Mouse (Mus musculus): Measurements from ENCODE around the gene Cdk11b. TPM values are rescaled to one million over a fixed set of nuclear protein-coding genes. Genes with fewer than 3 reads are reported as not detected.
"Not testable (repeated sequence)": the region's sequence is repeated elsewhere in the genome, so short reads cannot be mapped to it uniquely, and the experiment has no call there.

Cdk11b gene
- total RNA-seq, 2 experiments from 2014 or later: 41.1 to 47.3 TPM

- DNase-seq (ENCODE audit: extremely low spot score in 1 of 2, low spot score in 1 of 2): no peak
Observed at GRCm38 (mm10) chr4:155660641-155661040, 36.0 kb downstream of the Cdk11b start.

GRCm38 (mm10) chr4:155666903-155667302, 42.2 kb downstream of the Cdk11b start:
- DNase-seq (ENCODE audit: extremely low spot score in 1 of 2, low spot score in 1 of 2): no peak

- peak; percentile 90 to 98 for DNase-seq (ENCODE audit: extremely low spot score in 1 of 2, low spot score in 1 of 2)
Observed at GRCm38 (mm10) chr4:155668689-155669597, 44.3 kb downstream of the Cdk11b start, which contains the start of gene Mib2. Gene Mib2 (minus strand): TSS chr4:155669198.

DNA sequence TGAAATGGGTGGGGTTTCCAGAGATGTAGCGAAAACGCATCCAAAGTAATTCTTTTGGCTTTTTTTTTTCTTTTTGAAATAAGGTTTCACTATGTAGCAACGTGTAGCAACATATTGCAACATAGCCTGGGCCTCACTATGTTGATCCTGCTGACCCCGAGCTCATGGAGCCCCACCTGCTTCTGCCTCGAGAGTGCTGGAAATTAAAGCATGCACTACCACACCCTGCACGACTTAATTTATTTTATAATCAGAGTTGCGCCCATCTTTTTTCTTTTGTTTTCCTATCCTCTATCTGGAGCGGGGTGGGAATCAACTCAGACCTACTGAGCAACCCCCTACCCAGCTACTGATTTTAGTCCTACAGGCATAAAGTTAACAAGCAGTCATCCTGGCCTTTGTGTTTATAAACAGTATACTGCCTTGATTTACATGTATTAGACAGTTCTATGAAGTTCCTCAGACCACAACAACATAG, 45.0 kb downstream of the Cdk11b start:
- no peak for DNase-seq (ENCODE audit: extremely low spot score in 1 of 2, low spot score in 1 of 2)

DNA sequence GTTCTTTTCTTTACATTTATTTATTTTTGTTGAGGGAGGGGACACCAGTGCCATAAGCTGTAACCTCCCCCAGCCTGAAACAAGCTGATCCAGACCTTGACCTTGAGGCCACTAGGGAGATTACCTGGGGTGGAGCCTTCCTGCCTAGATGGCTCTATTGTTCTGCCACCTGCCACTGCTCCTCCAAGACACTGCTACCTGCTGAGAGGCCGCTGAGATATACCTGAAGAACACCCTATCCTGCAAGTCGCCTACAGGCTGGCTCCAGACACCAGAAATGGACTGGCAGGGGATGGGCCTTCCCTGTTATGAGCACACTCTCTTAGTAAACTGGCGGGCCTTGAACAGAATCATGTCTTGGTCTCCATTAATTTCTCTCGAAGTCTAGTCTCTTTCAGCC, 45.6 kb downstream of the Cdk11b start:
- DNase-seq (ENCODE audit: extremely low spot score in 1 of 2, low spot score in 1 of 2): not testable (repeated sequence)

DNA sequence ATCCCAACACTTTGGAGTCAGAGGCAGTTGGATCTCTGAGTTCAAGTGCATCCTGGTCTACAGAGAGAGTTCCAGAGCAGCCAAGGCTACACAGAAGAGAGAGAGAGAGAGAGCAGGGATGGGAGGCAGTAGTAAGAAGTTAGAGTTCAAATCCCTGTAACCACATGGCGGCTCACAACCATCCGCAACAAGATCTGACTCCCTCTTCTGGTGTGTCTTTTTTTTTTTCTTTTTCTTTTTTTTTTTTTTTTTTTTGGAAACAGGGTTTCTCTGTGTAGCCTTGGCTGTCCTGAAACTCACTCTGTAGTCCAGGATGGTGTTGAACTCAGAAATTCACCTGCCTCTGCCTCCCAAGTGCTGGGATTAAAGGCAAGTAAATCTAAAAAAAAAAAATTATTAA, 47.4 kb downstream of the Cdk11b start:
- no peak for DNase-seq (ENCODE audit: extremely low spot score in 1 of 2, low spot score in 1 of 2)

- no peak for DNase-seq (ENCODE audit: extremely low spot score in 1 of 2, low spot score in 1 of 2)
Observed at GRCm38 (mm10) chr4:155675991-155676390, 51.3 kb downstream of the Cdk11b start.

DNA sequence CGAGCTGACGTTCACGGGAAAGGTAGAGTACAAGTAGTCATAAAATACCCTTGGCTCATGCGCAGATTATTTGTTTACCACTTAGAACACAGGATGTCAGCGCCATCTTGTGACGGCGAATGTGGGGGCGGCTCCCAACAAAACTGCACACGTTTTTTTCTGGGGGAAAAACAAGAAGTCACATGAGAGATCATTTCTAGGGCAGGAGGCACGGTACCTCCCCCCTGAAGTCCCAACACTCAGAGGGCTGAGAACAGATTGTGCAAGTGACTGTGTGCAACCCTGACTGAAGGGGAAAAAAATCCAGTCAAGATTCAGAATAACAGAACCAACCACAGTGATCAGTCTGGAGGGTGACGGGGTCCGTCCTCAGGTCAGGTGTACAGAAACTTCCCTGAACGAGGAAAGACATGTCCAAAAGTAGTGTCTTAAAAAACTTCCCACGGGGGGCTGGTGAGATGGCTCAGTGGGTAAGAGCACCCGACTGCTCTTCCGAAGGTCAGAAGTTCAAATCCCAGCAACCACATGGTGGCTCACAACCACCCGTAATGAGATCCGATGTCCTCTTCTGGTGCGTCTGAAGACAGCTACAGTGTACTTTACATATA, 59.1 kb downstream of the Cdk11b start:
- DNase-seq (ENCODE audit: extremely low spot score in 1 of 2, low spot score in 1 of 2): not testable (repeated sequence)

- DNase-seq (ENCODE audit: extremely low spot score in 1 of 2, low spot score in 1 of 2): not testable (repeated sequence)
Observed at GRCm38 (mm10) chr4:155687764-155688163, 63.1 kb downstream of the Cdk11b start.

- DNase-seq (ENCODE audit: extremely low spot score in 1 of 2, low spot score in 1 of 2): peak in 1 of 2 experiments; percentile 58
Observed at GRCm38 (mm10) chr4:155690571-155691375, 66.1 kb downstream of the Cdk11b start.

- no peak for DNase-seq (ENCODE audit: extremely low spot score in 1 of 2, low spot score in 1 of 2)
Observed at GRCm38 (mm10) chr4:155692421-155692820, 67.8 kb downstream of the Cdk11b start.

DNA sequence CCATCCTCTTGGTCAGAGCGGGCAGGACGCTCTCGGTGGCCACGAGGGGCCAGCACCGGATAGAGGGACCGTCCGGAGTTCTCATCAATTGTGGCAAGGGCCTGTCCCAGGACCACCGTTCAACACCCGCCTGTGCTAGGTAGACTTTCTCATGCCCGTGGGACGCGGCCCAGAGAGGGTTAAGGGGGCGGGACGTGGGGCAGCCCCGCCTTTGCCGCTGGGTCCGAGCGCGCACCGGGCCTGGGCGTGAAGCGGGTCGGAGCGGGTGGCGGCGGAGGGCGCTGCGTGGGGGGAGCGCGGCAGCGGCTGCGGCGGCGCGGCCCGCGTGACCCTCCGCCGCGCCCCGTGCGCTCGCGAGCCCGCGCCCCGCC, 69.4 kb downstream of the Cdk11b start, which contains the start of gene Fndc10:
TSS of gene Fndc10 (plus strand) at position 232 of the 371 bp plus-strand sequence.
- peak in 1 of 2 experiments; percentile 61 for DNase-seq (ENCODE audit: extremely low spot score in 1 of 2, low spot score in 1 of 2)

GRCm38 (mm10) chr4:155694482-155695401, 70.1 kb downstream of the Cdk11b start:
- peak; percentile 63 to 80 for DNase-seq (ENCODE audit: extremely low spot score in 1 of 2, low spot score in 1 of 2)

DNA sequence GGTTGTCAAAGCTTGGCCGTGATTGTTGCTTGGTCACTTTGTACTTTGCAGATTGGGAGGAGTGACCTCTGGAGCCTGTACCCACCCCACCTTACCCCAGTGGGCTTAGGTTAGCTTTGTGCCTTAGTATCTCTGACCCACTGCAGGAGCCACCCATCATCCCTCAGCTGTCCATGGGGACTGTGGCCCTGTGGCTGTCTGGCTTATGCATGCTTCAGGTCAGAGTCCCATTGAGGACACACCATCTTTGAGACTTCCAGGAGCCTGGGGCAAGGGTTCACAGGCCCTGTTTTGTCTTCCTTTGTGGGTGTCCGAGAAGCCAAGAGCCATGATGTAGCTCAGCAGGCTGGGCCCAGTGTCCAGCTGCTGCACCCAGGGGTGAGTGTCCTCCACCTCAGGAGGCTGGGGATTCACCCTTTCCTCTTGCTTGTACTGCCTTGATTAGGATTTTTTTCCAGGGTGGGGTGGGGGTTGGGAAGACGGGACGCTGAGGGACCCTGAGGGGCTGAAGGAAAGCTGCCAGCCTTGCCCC, 70.9 kb downstream of the Cdk11b start:
- no peak for DNase-seq (ENCODE audit: extremely low spot score in 1 of 2, low spot score in 1 of 2)

- DNase-seq (ENCODE audit: extremely low spot score in 1 of 2, low spot score in 1 of 2): no peak
Observed at GRCm38 (mm10) chr4:155696261-155697255, 71.9 kb downstream of the Cdk11b start.
